Mouse (Mus musculus): ENCODE data around the gene Atp5d. TPM values are rescaled to one million over a fixed set of nuclear protein-coding genes. Genes with fewer than 3 reads are reported as not detected.
A peak's percentile ranks its signal among the peaks of the same experiment; 100 is the strongest.

The Atp5d gene
- polyA plus RNA-seq, 1 experiment from 2014 or later: 384 TPM

DNA sequence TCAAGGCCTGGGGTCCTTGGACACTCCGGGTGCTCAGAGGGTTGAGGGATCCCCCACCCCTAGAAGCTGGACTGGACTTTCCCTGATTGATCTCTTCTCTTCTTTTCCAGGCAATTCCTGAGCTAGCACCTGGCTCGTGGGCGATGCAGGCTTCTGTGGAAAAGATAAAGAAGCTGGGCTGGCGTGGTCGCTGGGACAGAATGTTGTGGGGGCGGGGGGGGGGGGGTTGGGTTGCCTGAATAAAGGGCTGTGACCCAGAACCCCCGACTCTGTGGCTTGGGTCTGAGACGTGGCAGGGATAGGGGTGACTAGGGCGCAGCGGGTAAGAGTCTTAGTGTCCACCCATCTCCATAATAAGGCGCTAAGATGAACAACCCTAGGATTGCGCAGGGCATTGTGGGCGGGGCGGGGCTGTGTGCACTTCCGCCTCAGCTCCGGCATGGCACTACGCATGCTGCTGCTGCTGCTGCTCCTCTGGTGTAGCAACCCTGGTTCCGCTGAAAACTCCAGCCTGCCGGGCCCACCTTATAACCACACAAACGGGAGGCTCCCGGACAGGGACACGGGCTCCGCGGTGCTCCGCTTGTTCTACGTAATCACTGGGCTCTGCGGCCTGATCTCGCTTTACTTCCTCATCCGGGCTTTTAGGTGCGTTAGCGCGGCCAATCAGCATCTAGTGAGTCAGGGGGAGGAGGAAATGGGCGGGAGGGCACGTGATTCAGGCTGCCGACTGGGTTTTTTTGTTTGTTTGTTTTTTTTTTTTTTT, 34.3 kb downstream of the Atp5d start, which contains the start of gene 1600002K03Rik:
TSS of gene 1600002K03Rik (plus strand) at position 418 of the 766 bp plus-strand sequence.
- Histone ChIP-seq H3K4me2 (replicated peaks) (peak within 1 kb of the TSS; percentile 65), H3K4me3 (peak within 1 kb of the TSS; percentile 52), H3K27ac (replicated peaks) (peak within 1 kb of the TSS; percentile 85), H3K36me3 (peaks cover 36% of the 10 kb centered on the region), H3K4me1 (peaks cover 60% of the 10 kb centered on the region), H3K27me3 (no peaks in the 10 kb centered on the region), H3K9me3 (no peaks in the 10 kb centered on the region), H3K9ac (replicated peaks) (peak within 1 kb of the TSS; percentile 52)
- WGBS: 7% methylated on average over 34 of the region's 35 CpGs
- peak; percentile 64 for ATAC-seq (ENCODE audit: low FRiP score, low read depth)

DNA sequence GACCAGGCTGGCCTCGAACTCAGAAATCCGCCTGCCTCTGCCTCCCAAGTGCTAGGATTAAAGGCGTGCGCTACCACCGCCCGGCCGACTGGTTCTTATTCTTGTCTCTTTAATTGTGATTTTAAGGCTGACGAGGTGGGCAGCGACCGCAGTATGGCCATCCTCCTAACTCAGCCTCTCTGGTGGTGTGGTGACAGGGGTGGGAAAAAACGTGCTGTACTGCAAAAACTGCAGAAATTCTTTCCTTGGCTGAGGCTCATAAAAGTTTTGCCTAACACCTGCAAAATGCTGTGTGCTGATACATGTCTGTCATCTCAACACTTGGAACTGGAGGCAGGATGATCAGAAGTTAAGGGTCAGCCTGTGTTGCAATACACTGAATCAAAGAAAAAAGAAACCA, 34.9 kb downstream of the Atp5d start:
- Histone ChIP-seq H3K27ac (replicated peaks) (peak overlapping the region; percentile 66), H3K4me3 (peak overlapping the region; percentile 52), H3K27me3 (0 out of 2 replicates have a peak, but pooled peaks cover 3% of the 10 kb centered on the region), H3K9me3 (no peaks in the 10 kb centered on the region), H3K36me3 (peaks cover 36% of the 10 kb centered on the region), H3K4me2 (replicated peaks) (peak overlapping the region; percentile 65), H3K4me1 (peaks cover 66% of the 10 kb centered on the region), H3K9ac (replicated peaks) (peak overlapping the region; percentile 52; the same call in 1 of the 2 replicates)
- no peak for ATAC-seq (ENCODE audit: low FRiP score, low read depth)
- 17% methylated on average over 11 of the region's 11 CpGs for whole genome bisulfite sequencing

GRCm38 (mm10) chr10:80173955-80174640, 35.7 kb downstream of the Atp5d start:
- H3K4me3 ChIP-seq: no peak overlapping the region
- ATAC-seq (ENCODE audit: low FRiP score, low read depth): no peak
- peaks cover 59% of the 10 kb centered on the region for H3K4me1 ChIP-seq
- WGBS: 86% methylated on average over 10 of the region's 10 CpGs
- H3K36me3 ChIP-seq: peaks cover 36% of the 10 kb centered on the region
- H3K9me3 ChIP-seq: no peaks in the 10 kb centered on the region
- no peak overlapping the region for H3K4me2 ChIP-seq (replicated peaks)
- no peak overlapping the region for H3K27ac ChIP-seq (replicated peaks)
- H3K27me3 ChIP-seq: 0 out of 2 replicates have a peak, but pooled peaks cover 3% of the 10 kb centered on the region
- H3K9ac ChIP-seq (replicated peaks): no peak overlapping the region

GRCm38 (mm10) chr10:80174705-80175104, 36.3 kb downstream of the Atp5d start:
- no peak for ATAC-seq (ENCODE audit: low FRiP score, low read depth)
- H3K27ac ChIP-seq (replicated peaks): no peak overlapping the region

GRCm38 (mm10) chr10:80175536-80176269, 37.3 kb downstream of the Atp5d start:
- H3K27me3 ChIP-seq: 0 out of 2 replicates have a peak, but pooled peaks cover 3% of the 10 kb centered on the region
- no peaks in the 10 kb centered on the region for H3K9me3 ChIP-seq
- no peak overlapping the region for H3K9ac ChIP-seq (replicated peaks)
- no peak overlapping the region for H3K4me3 ChIP-seq
- 16% methylated on average over 4 of the region's 4 CpGs for WGBS
- peak overlapping the region; percentile 91 for H3K27ac ChIP-seq (replicated peaks)
- peaks cover 25% of the 10 kb centered on the region for H3K36me3 ChIP-seq
- no peak overlapping the region; the same call in 1 of the 2 replicates for H3K4me2 ChIP-seq (replicated peaks)
- H3K4me1 ChIP-seq: peaks cover 54% of the 10 kb centered on the region
- ATAC-seq (ENCODE audit: low FRiP score, low read depth): no peak

More at GRCm38 (mm10) chr10:80174705-80175104, 36.3 kb downstream of the Atp5d start:
- H3K36me3 ChIP-seq: peaks cover 35% of the 10 kb centered on the region
- no peak overlapping the region for H3K9ac ChIP-seq (replicated peaks)
- H3K27me3 ChIP-seq: 0 out of 2 replicates have a peak, but pooled peaks cover 3% of the 10 kb centered on the region
- WGBS: 51% methylated on average over 2 of the region's 2 CpGs
- H3K4me1 ChIP-seq: peaks cover 55% of the 10 kb centered on the region
- H3K9me3 ChIP-seq: no peaks in the 10 kb centered on the region
- no peak overlapping the region for H3K4me2 ChIP-seq (replicated peaks)
- H3K4me3 ChIP-seq: no peak overlapping the region

GRCm38 (mm10) chr10:80176270-80176834, 37.9 kb downstream of the Atp5d start:
- Histone ChIP-seq H3K9ac (replicated peaks) (0 out of 2 replicates have a peak overlapping the region, but pooled peaks have one; percentile 17), H3K27me3 (0 out of 2 replicates have a peak, but pooled peaks cover 3% of the 10 kb centered on the region), H3K36me3 (peaks cover 19% of the 10 kb centered on the region), H3K4me2 (replicated peaks) (no peak overlapping the region), H3K9me3 (no peaks in the 10 kb centered on the region), H3K4me1 (peaks cover 57% of the 10 kb centered on the region), H3K4me3 (no peak overlapping the region), H3K27ac (replicated peaks) (peak overlapping the region; percentile 91)
- 72% methylated on average over 5 of the region's 5 CpGs for WGBS
- no peak for ATAC-seq (ENCODE audit: low FRiP score, low read depth)

- 41% methylated on average over 7 of the region's 7 CpGs for WGBS
- H3K4me2 ChIP-seq (replicated peaks): 0 out of 2 replicates have a peak overlapping the region, but pooled peaks have one; percentile 4
- 0 out of 2 replicates have a peak, but pooled peaks cover 3% of the 10 kb centered on the region for H3K27me3 ChIP-seq
- H3K36me3 ChIP-seq: peaks cover 12% of the 10 kb centered on the region
- no peaks in the 10 kb centered on the region for H3K9me3 ChIP-seq
- no peak overlapping the region for H3K4me3 ChIP-seq
- peak overlapping the region; percentile 91 for H3K27ac ChIP-seq (replicated peaks)
- H3K4me1 ChIP-seq: peaks cover 56% of the 10 kb centered on the region
- no peak for ATAC-seq (ENCODE audit: low FRiP score, low read depth)
- no peak overlapping the region; the same call in 1 of the 2 replicates for H3K9ac ChIP-seq (replicated peaks)
Measured at GRCm38 (mm10) chr10:80177441-80178279, 39.2 kb downstream of the Atp5d start.

DNA sequence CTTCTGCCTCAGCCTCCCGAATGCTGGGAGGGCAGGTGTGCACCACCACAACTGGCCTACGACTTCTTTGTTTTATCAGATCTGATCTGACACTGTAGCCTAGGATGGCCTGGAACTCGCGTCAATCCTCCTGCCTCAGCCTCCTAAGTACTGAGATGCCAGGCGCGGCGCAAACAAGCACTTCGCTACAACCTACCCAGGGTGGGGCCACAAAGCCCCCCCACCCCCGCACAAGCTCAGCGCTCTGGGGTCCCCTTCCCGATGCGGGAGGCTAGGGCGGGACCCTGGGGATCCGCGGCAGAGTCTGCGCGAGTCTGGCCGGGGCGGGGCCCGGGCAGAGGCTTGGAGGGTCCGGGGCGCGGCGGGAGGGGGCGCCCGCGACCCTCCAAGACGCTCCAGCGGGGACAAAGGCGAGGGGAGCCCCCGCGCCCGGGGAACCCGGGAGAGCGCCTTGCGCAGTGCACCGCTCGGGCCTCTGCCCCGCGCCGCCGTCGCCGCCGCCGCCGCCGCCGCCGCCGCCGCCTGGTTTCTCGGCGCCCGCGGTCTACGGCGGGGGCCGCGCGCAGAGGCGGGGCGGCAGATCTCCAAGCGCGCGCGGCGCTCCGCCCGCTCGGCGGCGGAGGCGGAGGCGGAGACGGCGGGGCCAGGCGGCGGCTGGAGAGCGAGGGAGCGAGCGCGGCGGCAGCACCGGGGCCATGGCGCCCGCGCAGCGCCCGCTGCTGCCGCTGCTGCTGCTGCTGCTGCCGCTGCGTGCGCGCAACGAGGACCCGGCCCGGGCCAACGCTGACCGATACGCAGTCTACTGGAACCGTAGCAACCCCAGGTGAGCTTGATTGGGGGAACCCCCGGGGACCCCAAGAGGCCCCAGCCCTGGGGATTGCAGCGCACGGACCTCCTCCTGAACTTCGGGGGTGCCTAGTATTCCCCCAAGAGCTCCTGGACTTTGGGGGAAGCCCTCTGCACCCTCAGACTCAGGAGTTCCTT, 40.9 kb downstream of the Atp5d start, which contains the start of gene Efna2:
TSS of gene Efna2 (plus strand) at position 415 of the 984 bp plus-strand sequence.
- WGBS: 2% methylated on average over 67 of the region's 106 CpGs
- peak; percentile 87 for ATAC-seq (ENCODE audit: low FRiP score, low read depth)
- Histone ChIP-seq H3K9ac (replicated peaks) (peak within 1 kb of the TSS; percentile 99), H3K9me3 (no peaks in the 10 kb centered on the region), H3K4me2 (replicated peaks) (peak within 1 kb of the TSS; percentile 70), H3K4me1 (peaks cover 51% of the 10 kb centered on the region), H3K27me3 (peaks cover 3% of the 10 kb centered on the region; the same call in 1 of the 2 replicates), H3K27ac (replicated peaks) (peak within 1 kb of the TSS; percentile 91), H3K4me3 (peak within 1 kb of the TSS; percentile 96), H3K36me3 (peaks cover 27% of the 10 kb centered on the region)

DNA sequence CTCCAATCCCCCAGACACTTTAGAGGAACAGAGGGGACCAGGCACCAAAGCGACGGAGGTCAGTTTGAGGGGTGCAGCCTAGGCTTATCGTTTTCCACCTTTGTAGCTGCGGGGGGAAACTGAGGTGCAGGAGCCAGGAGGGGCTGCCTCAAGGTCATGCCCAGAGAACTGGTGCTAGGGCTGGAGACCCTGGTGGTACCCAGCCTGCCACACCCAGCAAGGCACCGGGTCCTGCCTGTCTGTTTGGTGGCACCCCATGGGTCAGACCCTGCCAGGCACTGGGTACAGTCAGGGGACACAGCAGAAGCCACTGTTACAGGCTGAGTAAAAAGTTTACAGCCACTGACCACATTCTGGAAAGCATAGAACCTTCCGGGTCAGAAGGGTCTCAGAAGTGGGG, 41.9 kb downstream of the Atp5d start:
- ATAC-seq (ENCODE audit: low FRiP score, low read depth): no peak
- Histone ChIP-seq H3K4me1 (peaks cover 53% of the 10 kb centered on the region), H3K27me3 (peaks cover 3% of the 10 kb centered on the region; the same call in 1 of the 2 replicates), H3K4me3 (peak overlapping the region; percentile 96), H3K9ac (replicated peaks) (peak overlapping the region; percentile 99), H3K27ac (replicated peaks) (peak overlapping the region; percentile 91), H3K36me3 (peaks cover 23% of the 10 kb centered on the region), H3K4me2 (replicated peaks) (peak overlapping the region; percentile 70), H3K9me3 (no peaks in the 10 kb centered on the region)
- 32% methylated on average over 6 of the region's 6 CpGs for WGBS
